Mouse (Mus musculus) liver, adult 2 months (tissue): ENCODE measurements around the gene Gchfr.

Experiments
- CTCF ChIP-seq: fragments of 200-500 bp; IDR thresholded peaks from 2 replicates; pipeline ENCODE4 v1.5.1; 2011; ENCODE audit warnings: low read depth, low read length, control low read depth
- POLR2A ChIP-seq: fragments of 200-500 bp; IDR thresholded peaks from 2 replicates; pipeline ENCODE4 v1.6.1; 2011; ENCODE audit warnings: low read length, control low read depth; ENCODE audit not compliant: insufficient read depth; ENCODE audit errors: extremely low read depth

DNA sequence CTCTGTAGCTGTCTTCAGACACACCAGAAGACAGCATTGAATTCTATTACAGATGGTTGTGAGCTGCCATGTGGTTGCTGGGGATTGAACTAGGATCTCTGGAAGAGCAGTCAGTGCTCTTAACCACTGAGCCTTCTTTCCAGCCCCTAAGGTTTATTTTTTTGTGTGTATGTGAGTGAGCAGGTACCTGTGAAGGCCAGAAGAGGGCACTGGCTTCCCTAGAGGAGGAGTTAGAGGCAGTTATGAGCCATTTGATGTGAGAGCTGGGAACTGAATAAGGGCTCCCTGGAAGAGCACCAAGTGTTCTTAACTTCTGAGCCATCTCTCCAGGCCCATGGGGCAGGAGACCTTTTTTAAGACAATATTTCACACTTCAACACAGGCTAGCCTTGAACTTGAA is 2.2 kb upstream of the Gchfr start:
- TF ChIP-seq CTCF, result no peak
- no peak for TF ChIP-seq POLR2A
